Mouse (Mus musculus): ENCODE data around the gene Kif21b. TPM values are rescaled to one million over a fixed set of nuclear protein-coding genes. Genes with fewer than 3 reads are reported as not detected.
A peak's percentile ranks its signal among the peaks of the same experiment; 100 is the strongest.

Gene Kif21b
- polyA plus RNA-seq, 1 experiment from 2014 or later: 47.9 TPM

DNA sequence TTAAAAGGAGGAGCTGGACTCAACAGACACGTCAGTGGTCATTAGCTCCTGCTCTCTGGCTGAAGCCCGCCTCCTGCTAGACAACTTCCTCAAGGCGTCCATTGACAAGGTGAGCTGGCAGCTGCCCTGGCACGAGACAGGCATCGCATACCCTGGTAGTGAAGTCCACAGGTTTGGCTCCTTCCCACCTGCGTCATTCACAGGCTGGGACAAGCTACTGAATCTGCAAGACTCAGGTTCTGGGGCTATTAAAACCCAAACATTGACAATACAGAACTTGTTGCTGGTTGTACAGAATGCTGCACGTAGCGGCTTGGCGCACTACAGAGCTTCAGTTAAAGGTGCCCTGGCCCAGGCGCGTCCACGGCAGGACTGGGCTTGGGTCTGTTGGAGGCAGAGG lies 29.1 kb downstream of the Kif21b start:
- Histone ChIP-seq H3K27ac (ENCODE audit: low read length) (no peak overlapping the region), H3K4me1 (ENCODE audit: control insufficient read depth, insufficient read depth, low read length) (no peaks in the 10 kb centered on the region), H3K9ac (ENCODE audit: low read depth, low read length) (no peak overlapping the region), H3K4me3 (ENCODE audit: low read depth, low read length) (no peak overlapping the region), H3K27me3 (ENCODE audit: control insufficient read depth, insufficient read depth, low read depth, low read length) (no peaks in the 10 kb centered on the region), H3K4me2 (ENCODE audit: low read length) (no peak overlapping the region), H3K9me3 (replicated peaks; ENCODE audit: control insufficient read depth, low read length, poor library complexity, severe bottlenecking) (no peaks in the 10 kb centered on the region), H3K36me3 (ENCODE audit: control insufficient read depth, insufficient read depth, low read length) (peaks cover 72% of the 10 kb centered on the region)
- 89% methylated on average over 12 of the region's 12 CpGs for WGBS
- ATAC-seq: no peak

DNA sequence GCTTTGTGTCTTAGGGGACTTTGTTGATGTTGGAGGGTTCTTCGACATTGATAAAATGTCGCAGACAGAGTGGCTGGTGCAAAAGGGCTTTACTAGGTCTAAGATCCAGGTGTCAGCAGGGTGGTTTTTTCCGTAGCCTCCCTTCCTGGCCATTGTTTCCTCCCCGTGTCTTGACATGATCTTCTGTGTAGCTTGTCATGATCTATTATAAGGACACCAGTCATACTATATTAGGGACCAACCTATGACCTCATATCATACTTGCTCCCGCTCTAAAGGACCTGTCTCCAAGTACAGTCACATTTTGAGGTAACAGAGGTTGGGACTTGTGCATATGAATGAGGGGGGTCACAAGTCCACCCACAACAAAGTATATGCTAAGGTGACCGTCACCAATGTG lies 29.7 kb downstream of the Kif21b start:
- Histone ChIP-seq H3K4me1 (ENCODE audit: control insufficient read depth, insufficient read depth, low read length) (no peaks in the 10 kb centered on the region), H3K4me2 (ENCODE audit: low read length) (no peak overlapping the region), H3K27ac (ENCODE audit: low read length) (no peak overlapping the region), H3K36me3 (ENCODE audit: control insufficient read depth, insufficient read depth, low read length) (peaks cover 67% of the 10 kb centered on the region), H3K27me3 (ENCODE audit: control insufficient read depth, insufficient read depth, low read depth, low read length) (no peaks in the 10 kb centered on the region), H3K4me3 (ENCODE audit: low read depth, low read length) (no peak overlapping the region), H3K9ac (ENCODE audit: low read depth, low read length) (no peak overlapping the region), H3K9me3 (replicated peaks; ENCODE audit: control insufficient read depth, low read length, poor library complexity, severe bottlenecking) (no peaks in the 10 kb centered on the region)
- no peak for ATAC-seq
- WGBS: 89% methylated on average over 6 of the region's 6 CpGs

DNA sequence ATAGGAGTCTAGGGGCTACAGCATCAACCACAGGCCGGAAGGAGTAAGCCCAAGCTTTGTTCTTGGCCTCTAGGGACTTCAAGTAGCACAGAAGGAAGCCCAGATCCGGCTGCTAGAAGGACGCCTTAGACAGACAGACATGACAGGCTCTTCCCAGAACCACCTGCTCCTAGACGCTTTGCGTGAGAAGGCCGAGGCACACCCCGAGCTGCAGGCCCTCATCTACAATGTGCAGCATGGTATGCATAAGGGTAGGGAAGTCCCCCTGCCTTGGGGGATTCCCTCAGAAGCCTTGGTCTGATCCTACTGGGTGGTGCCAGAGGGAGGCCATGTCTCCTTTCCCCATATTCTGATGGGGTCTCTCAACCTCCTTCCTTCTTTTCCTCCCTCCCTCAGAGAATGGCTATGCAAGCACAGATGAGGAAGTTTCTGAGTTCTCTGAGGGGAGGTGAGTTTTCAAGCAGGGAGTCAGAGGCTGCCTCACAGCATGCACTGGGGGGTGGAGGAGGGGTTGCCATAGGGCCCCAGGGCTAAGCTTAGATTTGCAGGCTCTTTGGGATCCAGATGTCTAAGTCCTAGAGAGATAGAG lies 30.2 kb downstream of the Kif21b start:
- Histone ChIP-seq H3K4me2 (ENCODE audit: low read length) (no peak overlapping the region), H3K27me3 (ENCODE audit: control insufficient read depth, insufficient read depth, low read depth, low read length) (no peaks in the 10 kb centered on the region), H3K9me3 (replicated peaks; ENCODE audit: control insufficient read depth, low read length, poor library complexity, severe bottlenecking) (no peaks in the 10 kb centered on the region), H3K4me3 (ENCODE audit: low read depth, low read length) (no peak overlapping the region), H3K36me3 (ENCODE audit: control insufficient read depth, insufficient read depth, low read length) (peaks cover 63% of the 10 kb centered on the region), H3K27ac (ENCODE audit: low read length) (no peak overlapping the region), H3K4me1 (ENCODE audit: control insufficient read depth, insufficient read depth, low read length) (no peaks in the 10 kb centered on the region), H3K9ac (ENCODE audit: low read depth, low read length) (no peak overlapping the region)
- 92% methylated on average over 7 of the region's 7 CpGs for WGBS
- no peak for ATAC-seq

DNA sequence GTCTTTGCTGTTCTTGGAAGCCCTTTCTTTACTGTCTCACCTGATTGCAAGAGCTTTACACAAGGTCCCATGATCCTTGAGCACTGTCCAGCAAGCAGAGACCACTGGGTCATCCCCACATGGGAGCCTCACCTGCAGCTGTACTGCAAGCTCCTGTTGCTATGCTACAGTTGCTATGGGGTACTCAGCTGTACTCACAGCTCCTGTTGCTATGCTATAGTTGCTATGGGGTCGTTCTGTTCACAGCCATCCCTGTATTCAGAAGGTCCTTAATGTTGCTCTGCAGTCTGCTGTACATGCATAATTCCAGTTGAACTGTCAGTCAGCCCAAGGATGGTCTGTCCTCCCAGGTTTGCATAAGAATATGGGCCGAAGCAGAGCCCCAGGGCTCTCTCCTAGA lies 34.2 kb downstream of the Kif21b start:
- Histone ChIP-seq H3K9me3 (replicated peaks; ENCODE audit: control insufficient read depth, low read length, poor library complexity, severe bottlenecking) (no peaks in the 10 kb centered on the region), H3K36me3 (ENCODE audit: control insufficient read depth, insufficient read depth, low read length) (peaks cover 45% of the 10 kb centered on the region), H3K27ac (ENCODE audit: low read length) (no peak overlapping the region), H3K4me3 (ENCODE audit: low read depth, low read length) (no peak overlapping the region), H3K4me2 (ENCODE audit: low read length) (no peak overlapping the region), H3K4me1 (ENCODE audit: control insufficient read depth, insufficient read depth, low read length) (no peaks in the 10 kb centered on the region), H3K27me3 (ENCODE audit: control insufficient read depth, insufficient read depth, low read depth, low read length) (no peaks in the 10 kb centered on the region), H3K9ac (ENCODE audit: low read depth, low read length) (no peak overlapping the region)
- WGBS: 35% methylated on average over 2 of the region's 2 CpGs
- ATAC-seq: peak; percentile 41

DNA sequence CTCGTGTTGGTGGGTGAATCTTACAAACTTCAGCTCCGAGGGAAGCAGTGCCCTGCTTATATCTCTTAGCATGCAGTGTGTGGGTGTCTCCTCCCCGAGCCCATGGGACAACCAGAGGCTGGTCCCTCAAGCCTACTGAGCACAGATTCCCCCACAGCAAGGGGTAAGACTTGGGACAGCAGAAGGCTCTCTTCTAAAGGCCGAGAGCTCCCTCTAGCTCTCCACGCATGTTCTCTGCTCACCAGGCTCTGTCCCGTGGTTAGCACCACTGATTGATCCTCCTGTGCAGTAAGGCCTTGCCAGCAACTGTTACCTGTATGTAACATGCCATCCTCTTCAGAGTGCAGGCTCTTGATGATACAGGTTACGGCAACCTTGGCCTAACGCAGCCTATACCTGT lies 36.5 kb downstream of the Kif21b start:
- WGBS: 72% methylated on average over 8 of the region's 8 CpGs
- no peak overlapping the region for H3K27ac ChIP-seq (ENCODE audit: low read length)
- ATAC-seq: no peak
- H3K4me3 ChIP-seq (ENCODE audit: low read depth, low read length): no peak overlapping the region
- H3K4me2 ChIP-seq (ENCODE audit: low read length): no peak overlapping the region
- no peak overlapping the region for H3K9ac ChIP-seq (ENCODE audit: low read depth, low read length)
- no peaks in the 10 kb centered on the region for H3K27me3 ChIP-seq (ENCODE audit: control insufficient read depth, insufficient read depth, low read depth, low read length)
- H3K9me3 ChIP-seq (replicated peaks; ENCODE audit: control insufficient read depth, low read length, poor library complexity, severe bottlenecking): no peaks in the 10 kb centered on the region
- H3K4me1 ChIP-seq (ENCODE audit: control insufficient read depth, insufficient read depth, low read length): no peaks in the 10 kb centered on the region
- peaks cover 44% of the 10 kb centered on the region for H3K36me3 ChIP-seq (ENCODE audit: control insufficient read depth, insufficient read depth, low read length)

DNA sequence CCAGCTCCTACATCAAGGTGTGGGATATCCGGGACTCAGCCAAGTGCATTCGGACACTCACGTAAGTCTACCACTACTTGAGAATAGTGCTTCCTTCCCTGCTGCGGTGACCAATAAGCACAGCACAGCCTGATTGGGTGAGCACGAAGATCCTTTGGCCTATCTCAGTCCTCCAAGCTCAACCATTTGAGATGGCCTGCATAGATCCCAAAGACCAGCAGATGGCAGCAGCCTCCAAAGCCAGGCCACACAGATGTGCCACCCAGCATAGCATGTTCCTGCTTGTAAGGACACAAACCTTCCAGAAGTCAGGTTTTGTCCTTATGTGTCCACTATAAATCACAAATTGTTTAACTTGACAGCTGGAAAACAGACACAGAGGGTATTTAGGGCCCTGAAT lies 38.9 kb downstream of the Kif21b start:
- no peak overlapping the region for H3K27ac ChIP-seq (ENCODE audit: low read length)
- 10% methylated on average over 5 of the region's 5 CpGs for WGBS

DNA sequence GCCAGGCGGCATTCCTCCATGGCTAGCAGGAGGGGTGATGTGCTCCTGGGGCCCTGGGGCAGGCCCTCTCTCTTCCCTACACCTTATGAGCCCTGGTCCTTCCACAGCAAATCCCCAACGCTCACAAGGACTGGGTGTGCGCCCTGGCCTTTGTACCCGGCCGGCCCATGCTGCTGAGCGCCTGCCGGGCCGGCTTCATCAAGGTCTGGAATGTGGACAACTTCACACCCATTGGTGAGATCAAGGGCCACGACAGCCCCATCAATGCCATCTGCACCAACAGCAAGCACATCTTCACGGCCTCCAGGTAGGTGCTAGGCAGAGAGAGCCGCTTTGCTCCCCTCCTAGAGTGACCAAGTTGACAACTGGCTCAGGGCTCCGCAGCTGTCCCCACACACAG lies 41.5 kb downstream of the Kif21b start:
- Histone ChIP-seq H3K9ac (ENCODE audit: low read depth, low read length) (no peak overlapping the region), H3K27me3 (ENCODE audit: control insufficient read depth, insufficient read depth, low read depth, low read length) (no peaks in the 10 kb centered on the region), H3K36me3 (ENCODE audit: control insufficient read depth, insufficient read depth, low read length) (peaks cover 59% of the 10 kb centered on the region), H3K4me3 (ENCODE audit: low read depth, low read length) (no peak overlapping the region), H3K9me3 (replicated peaks; ENCODE audit: control insufficient read depth, low read length, poor library complexity, severe bottlenecking) (no peaks in the 10 kb centered on the region), H3K27ac (ENCODE audit: low read length) (no peak overlapping the region), H3K4me2 (ENCODE audit: low read length) (no peak overlapping the region), H3K4me1 (ENCODE audit: control insufficient read depth, insufficient read depth, low read length) (peaks cover 11% of the 10 kb centered on the region)
- no peak for ATAC-seq
- WGBS: 69% methylated on average over 12 of the region's 12 CpGs

More for the DNA sequence above, 38.9 kb downstream of the Kif21b start:
- Histone ChIP-seq H3K4me1 (ENCODE audit: control insufficient read depth, insufficient read depth, low read length) (peaks cover 11% of the 10 kb centered on the region), H3K36me3 (ENCODE audit: control insufficient read depth, insufficient read depth, low read length) (peaks cover 49% of the 10 kb centered on the region), H3K9ac (ENCODE audit: low read depth, low read length) (no peak overlapping the region), H3K4me2 (ENCODE audit: low read length) (no peak overlapping the region), H3K9me3 (replicated peaks; ENCODE audit: control insufficient read depth, low read length, poor library complexity, severe bottlenecking) (no peaks in the 10 kb centered on the region), H3K27me3 (ENCODE audit: control insufficient read depth, insufficient read depth, low read depth, low read length) (no peaks in the 10 kb centered on the region), H3K4me3 (ENCODE audit: low read depth, low read length) (no peak overlapping the region)
- ATAC-seq: peak; percentile 75

DNA sequence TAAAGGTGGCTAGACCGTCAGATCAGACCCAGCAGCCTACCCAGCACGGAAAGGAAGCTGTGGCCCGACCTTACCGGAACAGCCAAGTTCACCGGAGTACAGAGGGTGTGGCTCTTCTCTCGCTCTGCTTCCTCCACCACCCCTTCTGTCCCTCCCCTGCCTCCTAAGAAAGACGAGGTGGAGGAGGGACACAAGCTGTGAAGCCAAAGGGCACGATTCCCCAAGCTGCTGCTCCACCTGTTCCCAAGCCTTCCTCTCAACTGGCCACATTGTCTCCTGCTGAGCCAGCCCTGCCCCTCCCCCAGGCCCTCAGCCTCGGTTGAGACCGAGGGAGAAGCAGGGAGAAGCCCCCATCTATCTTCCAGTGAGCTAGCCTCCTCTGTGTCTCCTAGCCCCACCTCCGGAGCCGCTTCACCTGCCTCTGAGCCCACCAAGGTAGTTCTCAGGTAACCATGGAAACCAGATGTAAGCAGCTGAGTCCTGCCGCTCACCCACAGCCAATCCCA lies 43.0 kb downstream of the Kif21b start:
- no peaks in the 10 kb centered on the region for H3K9me3 ChIP-seq (replicated peaks; ENCODE audit: control insufficient read depth, low read length, poor library complexity, severe bottlenecking)
- H3K4me1 ChIP-seq (ENCODE audit: control insufficient read depth, insufficient read depth, low read length): peaks cover 11% of the 10 kb centered on the region
- H3K27me3 ChIP-seq (ENCODE audit: control insufficient read depth, insufficient read depth, low read depth, low read length): no peaks in the 10 kb centered on the region
- peaks cover 53% of the 10 kb centered on the region for H3K36me3 ChIP-seq (ENCODE audit: control insufficient read depth, insufficient read depth, low read length)
- H3K4me3 ChIP-seq (ENCODE audit: low read depth, low read length): no peak overlapping the region
- 14% methylated on average over 13 of the region's 13 CpGs for WGBS
- 0 out of 2 replicates have a peak overlapping the region, but pooled peaks have one; percentile 46 for H3K9ac ChIP-seq (ENCODE audit: low read depth, low read length)
- ATAC-seq: peak; percentile 40; the same call in 1 of the 2 replicates
- H3K27ac ChIP-seq (ENCODE audit: low read length): peak overlapping the region; percentile 66
- H3K4me2 ChIP-seq (ENCODE audit: low read length): no peak overlapping the region

DNA sequence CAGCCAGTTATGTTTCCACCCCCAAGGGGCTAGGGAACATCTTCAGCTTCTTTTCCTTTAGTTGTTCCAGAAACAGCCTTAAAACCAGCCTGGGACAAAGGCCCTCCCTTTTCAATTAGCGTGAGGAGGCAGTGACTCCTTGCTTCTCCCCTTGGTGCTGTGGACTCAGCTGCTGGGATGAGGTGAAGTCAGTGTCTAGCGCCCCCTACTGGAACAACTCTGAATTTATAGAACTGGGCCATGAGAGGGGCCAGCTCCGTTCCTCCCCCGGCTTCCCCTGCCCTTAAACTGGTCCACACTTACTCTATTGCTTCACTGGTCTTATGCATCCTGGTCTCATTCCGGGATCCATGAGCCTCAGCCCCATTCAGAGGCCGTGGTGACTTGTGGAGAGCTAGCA lies 44.0 kb downstream of the Kif21b start:
- Histone ChIP-seq H3K4me1 (ENCODE audit: control insufficient read depth, insufficient read depth, low read length) (peaks cover 11% of the 10 kb centered on the region), H3K27ac (ENCODE audit: low read length) (no peak overlapping the region), H3K36me3 (ENCODE audit: control insufficient read depth, insufficient read depth, low read length) (peaks cover 51% of the 10 kb centered on the region), H3K4me2 (ENCODE audit: low read length) (no peak overlapping the region), H3K4me3 (ENCODE audit: low read depth, low read length) (no peak overlapping the region), H3K9me3 (replicated peaks; ENCODE audit: control insufficient read depth, low read length, poor library complexity, severe bottlenecking) (no peaks in the 10 kb centered on the region), H3K27me3 (ENCODE audit: control insufficient read depth, insufficient read depth, low read depth, low read length) (no peaks in the 10 kb centered on the region), H3K9ac (ENCODE audit: low read depth, low read length) (no peak overlapping the region)
- WGBS: 31% methylated on average over 6 of the region's 6 CpGs
- ATAC-seq: no peak
